Mouse (Mus musculus) heart, embryonic 14.5 days (tissue): Measurements from ENCODE around the gene Gm6993. TPM values are rescaled to one million over a fixed set of nuclear protein-coding genes. Genes with fewer than 3 reads are reported as not detected.

Source experiments
- ATAC-seq: fragments of 200-750 bp; cut with Nextera tagmentation; 2 replicates; pipeline ENCODE4 v1.8.0; 2017; ENCODE audit warnings: low read depth, moderate TSS enrichment; ENCODE audit not compliant: insufficient number of reproducible peaks, insufficient read depth, low FRiP score
- H3K27ac ChIP-seq, 2 experiments: fragments of 200-500 bp in 1 of 2; fragments of 300-500 bp in 1 of 2; sonication (generic) in 1 of 2; replicated peaks in 1 of 2; 2 replicates each; pipeline ENCODE4 v1.5.1; 2012 to 2014; ENCODE audit warnings: low read depth in 2 of 2, low read length in 2 of 2, control low read depth in 1 of 2, mild to moderate bottlenecking in 1 of 2, mixed read lengths in 1 of 2; ENCODE audit not compliant: control insufficient read depth in 1 of 2, insufficient read depth in 1 of 2
- H3K27me3 ChIP-seq: fragments of 300-500 bp; sonication (generic); 2 replicates; pipeline ENCODE4 v1.6.1; 2014; ENCODE audit warnings: mild to moderate bottlenecking, low read length, control low read depth; ENCODE audit not compliant: control insufficient read depth, insufficient read depth
- H3K36me3 ChIP-seq: fragments of 300-500 bp; sonication (generic); 2 replicates; pipeline ENCODE4 v1.6.1; 2014; ENCODE audit warnings: mild to moderate bottlenecking, control low read depth, low read length, mixed read lengths; ENCODE audit not compliant: control insufficient read depth, insufficient read depth
- H3K4me1 ChIP-seq, 2 experiments: fragments of 200-500 bp in 1 of 2; fragments of 300-500 bp in 1 of 2; sonication (generic) in 1 of 2; 2 replicates each; pipeline ENCODE4 v1.6.1; 2012 to 2014; ENCODE audit warnings: low read length in 2 of 2, control low read depth in 1 of 2, mixed read lengths in 1 of 2; ENCODE audit not compliant: control insufficient read depth in 2 of 2, insufficient read depth in 2 of 2
- H3K4me2 ChIP-seq: fragments of 300-500 bp; sonication (generic); 2 replicates; pipeline ENCODE4 v1.6.1; 2014; ENCODE audit warnings: mild to moderate bottlenecking, low read length
- H3K4me3 ChIP-seq, 2 experiments: fragments of 200-500 bp in 1 of 2; fragments of 300-500 bp in 1 of 2; sonication (generic) in 1 of 2; 2 replicates each; pipeline ENCODE4 v1.5.1; 2012 to 2014; ENCODE audit warnings: low read length in 2 of 2, mild to moderate bottlenecking in 2 of 2, control low read depth in 1 of 2, low read depth in 1 of 2, moderate library complexity in 1 of 2; ENCODE audit not compliant: control insufficient read depth in 1 of 2, insufficient read depth in 1 of 2
- H3K9ac ChIP-seq: fragments of 300-500 bp; sonication (generic); 2 replicates; pipeline ENCODE4 v1.6.1; 2014; ENCODE audit warnings: mild to moderate bottlenecking, low read length
- H3K9me3 ChIP-seq: fragments of 300-500 bp; sonication (generic); 2 replicates; pipeline ENCODE4 v1.6.1; 2016; ENCODE audit warnings: low read length, control low read depth; ENCODE audit not compliant: control insufficient read depth
- WGBS: fragments of 180-500 bp; shearing (Covaris S2); extraction: QIAGEN DNeasy Blood & Tissue Kit; methylation state at CpG from one replicate; pipeline ENCODE4 v1.1.7; 2014; 5-methylcytosine and 5-hydroxymethylcytosine counted together
- polyA plus RNA-seq: library from polyadenylated mRNA; unstranded; fragments of >200 nt; fragmentation: Nextera tagmentation; extraction: Ambion mirVana; gene quantifications from 2 replicates; pipeline ENCODE4 v1.2.1, GENCODE M21; 2014

Gm6993 gene
- polyA plus RNA-seq, 1 experiment from 2014 or later, result not detected

GRCm38 (mm10) chr12:31266686-31267085 is 26.1 kb downstream of the Gm6993 start:
- peaks cover 47% of the 10 kb centered on the region for H3K36me3 ChIP-seq
- H3K27me3 ChIP-seq, result no peaks in the 10 kb centered on the region
- H3K4me2 ChIP-seq, result peak overlapping the region; percentile 75
- WGBS, result 4% methylated on average over 15 of the region's 15 CpGs
- peak overlapping the region; percentile 75 to 86 for H3K4me3 ChIP-seq
- peak overlapping the region; percentile 72 to 96 for H3K27ac ChIP-seq
- ATAC-seq, result no peak
- no peaks in the 10 kb centered on the region for H3K9me3 ChIP-seq
- peaks cover 50 to 75% of the 10 kb centered on the region in 2 experiments for H3K4me1 ChIP-seq
- H3K9ac ChIP-seq, result peak overlapping the region; percentile 97

- 9% methylated on average over 4 of the region's 4 CpGs for WGBS
- H3K9ac ChIP-seq, result peak overlapping the region; percentile 97
- ATAC-seq, result no peak
- H3K4me1 ChIP-seq, result peaks cover 49 to 75% of the 10 kb centered on the region in 2 experiments
- no peaks in the 10 kb centered on the region for H3K9me3 ChIP-seq
- peak overlapping the region; percentile 75 to 86; a peak in 3 of 4 replicates for H3K4me3 ChIP-seq
- peak overlapping the region; percentile 75 for H3K4me2 ChIP-seq
- H3K27ac ChIP-seq, result peak overlapping the region; percentile 50 to 96
- peaks cover 54% of the 10 kb centered on the region for H3K36me3 ChIP-seq
- H3K27me3 ChIP-seq, result no peaks in the 10 kb centered on the region
These were observed 26.8 kb downstream of the Gm6993 start for GRCm38 (mm10) chr12:31267363-31267762.

GRCm38 (mm10) chr12:31268315-31268714 is 27.7 kb downstream of the Gm6993 start:
- Histone ChIP-seq H3K27ac (peak overlapping the region; percentile 31 to 96; a peak in 3 of 4 replicates), H3K27me3 (no peaks in the 10 kb centered on the region), H3K4me3 (peak overlapping the region; percentile 7 to 86; a peak in 3 of 4 replicates), H3K4me2 (peak overlapping the region; percentile 75), H3K4me1 (peaks cover 44 to 67% of the 10 kb centered on the region in 2 experiments), H3K9ac (peak overlapping the region; percentile 56), H3K36me3 (peaks cover 64% of the 10 kb centered on the region), H3K9me3 (no peaks in the 10 kb centered on the region)
- no peak for ATAC-seq
- 61% methylated on average over 3 of the region's 3 CpGs for WGBS

GRCm38 (mm10) chr12:31269020-31269597 is 28.5 kb downstream of the Gm6993 start:
- Histone ChIP-seq H3K4me2 (peak overlapping the region; percentile 75), H3K9ac (peak overlapping the region; percentile 14; the same call in 1 of the 2 replicates), H3K36me3 (peaks cover 71% of the 10 kb centered on the region), H3K27me3 (no peaks in the 10 kb centered on the region), H3K4me3 (no peak overlapping the region), H3K27ac (peak overlapping the region; percentile 36 to 67; a peak in 3 of 4 replicates), H3K9me3 (no peaks in the 10 kb centered on the region), H3K4me1 (peaks cover 40 to 62% of the 10 kb centered on the region in 2 experiments)
- WGBS, result 36% methylated on average over 12 of the region's 12 CpGs
- ATAC-seq, result no peak

- peaks cover 39 to 60% of the 10 kb centered on the region in 2 experiments for H3K4me1 ChIP-seq
- 0 out of 4 replicates have a peak overlapping the region, but pooled peaks of 1 of the 2 experiments have one; percentile 6 for H3K4me3 ChIP-seq
These were observed 29.8 kb downstream of the Gm6993 start for GRCm38 (mm10) chr12:31270361-31270760.

GRCm38 (mm10) chr12:31270776-31271175 is 30.2 kb downstream of the Gm6993 start:
- 29% methylated on average over 5 of the region's 5 CpGs for WGBS
- no peaks in the 10 kb centered on the region for H3K9me3 ChIP-seq
- H3K4me2 ChIP-seq, result peak overlapping the region; percentile 54
- peaks cover 41 to 64% of the 10 kb centered on the region in 2 experiments for H3K4me1 ChIP-seq
- H3K4me3 ChIP-seq, result 0 out of 4 replicates have a peak overlapping the region, but pooled peaks of 1 of the 2 experiments have one; percentile 6
- peak overlapping the region; percentile 45; the same call in 1 of the 2 replicates for H3K9ac ChIP-seq
- no peak for ATAC-seq
- peak overlapping the region; percentile 80 to 85 for H3K27ac ChIP-seq
- H3K36me3 ChIP-seq, result peaks cover 88% of the 10 kb centered on the region
- no peaks in the 10 kb centered on the region for H3K27me3 ChIP-seq

More at GRCm38 (mm10) chr12:31270361-31270760, 29.8 kb downstream of the Gm6993 start:
- Histone ChIP-seq H3K27ac (peak overlapping the region; percentile 80 to 85), H3K9me3 (no peaks in the 10 kb centered on the region), H3K4me2 (peak overlapping the region; percentile 54), H3K9ac (peak overlapping the region; percentile 45; the same call in 1 of the 2 replicates), H3K36me3 (peaks cover 84% of the 10 kb centered on the region), H3K27me3 (no peaks in the 10 kb centered on the region)
- WGBS, result 81% methylated on average over 10 of the region's 10 CpGs
- no peak for ATAC-seq

GRCm38 (mm10) chr12:31271361-31272011 is 30.9 kb downstream of the Gm6993 start:
- Histone ChIP-seq H3K27ac (peak overlapping the region; percentile 80 to 85), H3K27me3 (no peaks in the 10 kb centered on the region), H3K9me3 (no peaks in the 10 kb centered on the region), H3K4me3 (no peak overlapping the region), H3K4me2 (peak overlapping the region; percentile 54), H3K4me1 (peaks cover 43 to 71% of the 10 kb centered on the region in 2 experiments), H3K36me3 (peaks cover 95% of the 10 kb centered on the region), H3K9ac (peak overlapping the region; percentile 45; the same call in 1 of the 2 replicates)
- 11% methylated on average over 16 of the region's 16 CpGs for WGBS
- ATAC-seq, result peak; percentile 56
